Mouse (Mus musculus) CD8-positive naive resting alpha-beta T cell, adult 2 months (primary cell): ENCODE results near the gene Vmn1r203.
"Not testable (repeated sequence)": the region's sequence is repeated elsewhere in the genome, so short reads cannot be mapped to it uniquely, and the experiment has no call there.

Experiments
- DNase-seq, 2 experiments: peaks; one replicate each; pipeline ENCODE4 v3.0.0; 2022; ENCODE audit warnings: low read depth in 2 of 2, low spot score in 2 of 2

The Vmn1r203 gene

GRCm38 (mm10) chr13:22517814-22518213, at the start of gene Vmn1r203:
Vmn1r203 (plus strand) TSS chr13:22518114.
- DNase-seq, result no peak

DNA sequence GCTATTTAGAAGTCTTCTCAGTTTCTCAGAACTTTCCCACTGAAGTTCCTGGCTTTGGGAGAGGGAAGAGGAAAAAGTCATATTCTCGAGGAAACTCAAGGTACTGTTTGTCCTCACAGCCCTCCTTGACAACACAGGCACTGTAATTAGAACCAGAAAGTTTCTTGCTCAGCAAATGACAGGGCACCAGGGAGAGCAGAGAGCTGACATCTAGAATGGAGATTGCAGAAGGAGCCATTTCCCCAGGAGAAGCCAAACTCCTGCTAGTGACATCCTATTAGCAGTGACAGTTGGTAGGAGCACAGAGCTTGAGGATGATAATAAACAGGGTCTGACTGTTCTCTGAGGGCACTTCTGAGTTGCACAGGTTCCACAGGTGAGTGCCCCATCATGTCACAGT, 46.3 kb upstream of the Vmn1r203 start, which contains the start of gene Vmn1r201:
TSS of gene Vmn1r201 (plus strand) at position 301 of the 400 bp plus-strand sequence.
- no peak for DNase-seq

DNA sequence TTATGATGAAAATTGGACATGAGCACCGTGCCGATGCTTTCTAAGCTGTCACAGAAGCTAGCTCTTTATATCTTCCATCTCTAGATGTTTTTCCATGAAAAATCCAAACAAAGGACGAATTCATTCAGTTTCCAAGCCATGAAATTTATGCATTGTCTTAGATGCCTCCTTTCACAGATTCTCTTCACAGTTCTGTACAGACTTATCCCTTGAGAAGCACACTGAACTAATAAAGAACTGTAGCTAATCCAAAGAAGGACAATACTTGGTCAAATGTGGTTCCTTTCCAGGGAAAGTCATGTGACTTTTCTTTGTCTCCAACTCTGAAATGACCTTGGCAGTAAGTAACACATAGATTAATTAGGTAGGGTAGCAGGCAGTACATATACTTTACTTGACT, 15.5 kb upstream of the Vmn1r203 start:
- no peak for DNase-seq

GRCm38 (mm10) chr13:22505281-22505680, 12.6 kb upstream of the Vmn1r203 start, which contains the start of gene Vmn1r202:
Vmn1r202 (minus strand) TSS chr13:22505381.
- no peak for DNase-seq

- DNase-seq, result not testable (repeated sequence)
Measured at GRCm38 (mm10) chr13:22552898-22553297, 35.0 kb downstream of the Vmn1r203 start, which contains the start of gene Vmn1r204. Vmn1r204 (plus strand) TSS chr13:22553198.

- not testable (repeated sequence) for DNase-seq
Measured at GRCm38 (mm10) chr13:22574911-22575310, 57.0 kb downstream of the Vmn1r203 start.
